Mouse (Mus musculus) C2C12 (cell line): ENCODE results near the gene Auh. TPM values are rescaled to one million over a fixed set of nuclear protein-coding genes. Genes with fewer than 3 reads are reported as not detected.

ENCODE experiments used
- H3K27me3 ChIP-seq: one replicate; pipeline ENCODE4 v1.6.1; 2011; ENCODE audit not compliant: control insufficient read depth, insufficient read depth, insufficient read length
- H3K36me3 ChIP-seq: one replicate; pipeline ENCODE4 v1.6.1; 2011; ENCODE audit not compliant: control insufficient read depth, insufficient read depth
- H3K4me3 ChIP-seq: one replicate; pipeline ENCODE4 v1.5.1; 2011; ENCODE audit warnings: mild to moderate bottlenecking, control low read depth; ENCODE audit not compliant: poor library complexity, insufficient read depth, severe bottlenecking
- H3K79me2 ChIP-seq: one replicate; pipeline ENCODE4 v1.6.1; 2011; ENCODE audit not compliant: control insufficient read depth, insufficient read depth
- H3K79me3 ChIP-seq: one replicate; pipeline ENCODE4 v1.6.1; 2011; ENCODE audit warnings: low read depth, control low read depth
- H3ac ChIP-seq: one replicate; pipeline ENCODE3; 2011; ENCODE audit warnings: low read depth; ENCODE audit not compliant: control insufficient read depth, insufficient read length
- CEBPB ChIP-seq: IDR thresholded peaks from one replicate; pipeline ENCODE4 v1.6.1; 2011; ENCODE audit warnings: low read depth, mild to moderate bottlenecking, control low read depth, moderate library complexity
- CTCF ChIP-seq: IDR thresholded peaks from one replicate; pipeline ENCODE4 v1.5.1; 2011; ENCODE audit not compliant: control insufficient read depth, insufficient read depth, insufficient read length
- FOSL1 ChIP-seq: IDR thresholded peaks from one replicate; pipeline ENCODE4 v1.8.0; 2011; ENCODE audit warnings: mild to moderate bottlenecking, low read length; ENCODE audit not compliant: poor library complexity, insufficient read depth, severe bottlenecking
- MAX ChIP-seq: IDR thresholded peaks from one replicate; pipeline ENCODE4 v1.6.1; 2011; ENCODE audit warnings: mild to moderate bottlenecking, control low read depth
- MYOD1 ChIP-seq: IDR thresholded peaks from one replicate; pipeline ENCODE4 v1.6.1; 2011; ENCODE audit warnings: low read depth; ENCODE audit not compliant: control insufficient read depth, insufficient read length
- MYOG ChIP-seq: IDR thresholded peaks from one replicate; pipeline ENCODE4 v1.6.1; 2011; ENCODE audit not compliant: control insufficient read depth, insufficient read length; ENCODE audit errors: extremely low read depth
- USF1 ChIP-seq: IDR thresholded peaks from one replicate; pipeline ENCODE4 v1.6.1; 2011; ENCODE audit warnings: low read depth, mild to moderate bottlenecking, control low read depth, moderate library complexity
- polyA plus RNA-seq: library from polyadenylated mRNA; unstranded; fragments of >200 nt; fragmentation: generic; extraction: Trizol; gene quantifications from one replicate; pipeline ENCODE4 v1.2.1, GENCODE M21; 2012; ENCODE audit warnings: missing spikeins

Auh gene
- polyA plus RNA-seq, 1 experiment: 14.0 TPM

- Histone ChIP-seq H3K4me3 (no peak overlapping the region), H3K79me2 (no peaks in the 10 kb centered on the region), H3ac (no peak overlapping the region), H3K27me3 (no peaks in the 10 kb centered on the region), H3K79me3 (no peaks in the 10 kb centered on the region), H3K36me3 (no peaks in the 10 kb centered on the region)
- TF ChIP-seq FOSL1 (no peak), CEBPB (no peak), MYOD1 (no peak), MYOG (no peak), MAX (no peak)
Observed at GRCm38 (mm10) chr13:52944116-52944515, 14.6 kb upstream of the Auh start.

- TF ChIP-seq USF1 (no peak), MAX (no peak), CTCF (no peak), CEBPB (no peak)
- Histone ChIP-seq H3K36me3 (no peaks in the 10 kb centered on the region), H3K79me2 (no peaks in the 10 kb centered on the region)
Observed at GRCm38 (mm10) chr13:52942876-52943388, 13.5 kb upstream of the Auh start.

GRCm38 (mm10) chr13:52940956-52941355 lies 11.5 kb upstream of the Auh start:
- Histone ChIP-seq H3K4me3 (no peak overlapping the region), H3K27me3 (no peaks in the 10 kb centered on the region), H3K79me3 (no peaks in the 10 kb centered on the region), H3K79me2 (no peaks in the 10 kb centered on the region), H3ac (no peak overlapping the region), H3K36me3 (no peaks in the 10 kb centered on the region)
- TF ChIP-seq MYOG (no peak), FOSL1 (no peak), CTCF (no peak), CEBPB (no peak)

More at GRCm38 (mm10) chr13:52942876-52943388, 13.5 kb upstream of the Auh start:
- H3K27me3 ChIP-seq: no peaks in the 10 kb centered on the region
- no peak overlapping the region for H3ac ChIP-seq
- H3K79me3 ChIP-seq: no peaks in the 10 kb centered on the region
- H3K4me3 ChIP-seq: no peak overlapping the region

GRCm38 (mm10) chr13:52930582-52930981 lies 1.1 kb upstream of the Auh start:
- Histone ChIP-seq H3K27me3 (no peaks in the 10 kb centered on the region), H3ac (no peak overlapping the region), H3K36me3 (no peaks in the 10 kb centered on the region), H3K79me3 (peaks cover 2% of the 10 kb centered on the region), H3K4me3 (no peak overlapping the region), H3K79me2 (no peaks in the 10 kb centered on the region)
- TF ChIP-seq MAX (no peak), MYOG (no peak), CEBPB (no peak), USF1 (no peak), FOSL1 (no peak), CTCF (no peak), MYOD1 (no peak)

GRCm38 (mm10) chr13:52928392-52928791 lies 1.1 kb downstream of the Auh start:
- Histone ChIP-seq H3K79me3 (peaks cover 2% of the 10 kb centered on the region), H3ac (no peak overlapping the region), H3K27me3 (no peaks in the 10 kb centered on the region), H3K36me3 (no peaks in the 10 kb centered on the region), H3K4me3 (no peak overlapping the region), H3K79me2 (no peaks in the 10 kb centered on the region)
- no peak for TF ChIP-seq MYOD1
- no peak for TF ChIP-seq USF1
- TF ChIP-seq CEBPB: no peak
- no peak for TF ChIP-seq MAX
- TF ChIP-seq CTCF: no peak
- TF ChIP-seq MYOG: no peak
- no peak for TF ChIP-seq FOSL1

- no peaks in the 10 kb centered on the region for H3K79me2 ChIP-seq
- H3K4me3 ChIP-seq: no peak overlapping the region
- H3ac ChIP-seq: no peak overlapping the region
- H3K36me3 ChIP-seq: no peaks in the 10 kb centered on the region
- H3K27me3 ChIP-seq: no peaks in the 10 kb centered on the region
- TF ChIP-seq MYOG (no peak), USF1 (no peak), CEBPB (no peak), MAX (no peak), MYOD1 (no peak), CTCF (no peak), FOSL1 (no peak)
- peaks cover 2% of the 10 kb centered on the region for H3K79me3 ChIP-seq
Observed at GRCm38 (mm10) chr13:52924457-52924856, 5.0 kb downstream of the Auh start.

GRCm38 (mm10) chr13:52921966-52922365 lies 7.5 kb downstream of the Auh start:
- Histone ChIP-seq H3K79me3 (no peaks in the 10 kb centered on the region), H3K27me3 (no peaks in the 10 kb centered on the region), H3ac (no peak overlapping the region), H3K36me3 (no peaks in the 10 kb centered on the region), H3K79me2 (no peaks in the 10 kb centered on the region), H3K4me3 (no peak overlapping the region)
- no peak for TF ChIP-seq USF1
- no peak for TF ChIP-seq FOSL1
- TF ChIP-seq MAX: no peak
- no peak for TF ChIP-seq MYOD1
- TF ChIP-seq CEBPB: no peak
- TF ChIP-seq CTCF: no peak
- no peak for TF ChIP-seq MYOG
